Mouse (Mus musculus) midbrain, embryonic 15.5 days (tissue): ENCODE measurements around the gene Mpo. TPM values are rescaled to one million over a fixed set of nuclear protein-coding genes. Genes with fewer than 3 reads are reported as not detected.

ENCODE experiments used
- ATAC-seq: fragments of 200-750 bp; cut with Nextera tagmentation; replicated peaks from 2 replicates; pipeline ENCODE4 v1.8.0; 2017; ENCODE audit warnings: moderate TSS enrichment
- H3K27ac ChIP-seq: fragments of 300-500 bp; sonication (generic); 2 replicates; pipeline ENCODE4 v1.5.1; 2015; ENCODE audit warnings: mild to moderate bottlenecking, inconsistent platforms
- H3K27me3 ChIP-seq: fragments of 300-500 bp; sonication (generic); replicated peaks from 2 replicates; pipeline ENCODE4 v1.6.1; 2015; ENCODE audit warnings: inconsistent platforms
- H3K36me3 ChIP-seq: fragments of 300-500 bp; sonication (generic); replicated peaks from 2 replicates; pipeline ENCODE4 v1.6.1; 2015; ENCODE audit warnings: inconsistent platforms
- H3K4me1 ChIP-seq: fragments of 300-500 bp; sonication (generic); 2 replicates; pipeline ENCODE4 v1.6.1; 2015; ENCODE audit warnings: inconsistent platforms
- H3K4me2 ChIP-seq: fragments of 300-500 bp; sonication (generic); 2 replicates; pipeline ENCODE4 v1.6.1; 2015; ENCODE audit warnings: inconsistent platforms, mild to moderate bottlenecking, moderate library complexity
- H3K4me3 ChIP-seq: fragments of 300-500 bp; sonication (generic); 2 replicates; pipeline ENCODE4 v1.5.1; 2015; ENCODE audit warnings: mild to moderate bottlenecking, inconsistent platforms
- H3K9ac ChIP-seq: fragments of 300-500 bp; sonication (generic); 2 replicates; pipeline ENCODE4 v1.6.1; 2015; ENCODE audit warnings: mild to moderate bottlenecking, inconsistent platforms
- H3K9me3 ChIP-seq: fragments of 300-500 bp; sonication (generic); 2 replicates; pipeline ENCODE4 v1.6.1; 2016; ENCODE audit warnings: inconsistent platforms
- WGBS: fragments of 180-500 bp; shearing (Covaris S2); methylation state at CpG from one replicate; pipeline ENCODE4 v1.1.7; 2015; ENCODE audit warnings: mixed read lengths; 5-methylcytosine and 5-hydroxymethylcytosine counted together
- polyA plus RNA-seq: library from polyadenylated mRNA; unstranded; fragments of >200 nt; fragmentation: Nextera tagmentation; extraction: Ambion mirVana; gene quantifications from 2 replicates; pipeline ENCODE4 v1.2.1, GENCODE M21; 2015

The Mpo gene
- polyA plus RNA-seq: 0.12 and 1.2 TPM in 2 replicates

DNA sequence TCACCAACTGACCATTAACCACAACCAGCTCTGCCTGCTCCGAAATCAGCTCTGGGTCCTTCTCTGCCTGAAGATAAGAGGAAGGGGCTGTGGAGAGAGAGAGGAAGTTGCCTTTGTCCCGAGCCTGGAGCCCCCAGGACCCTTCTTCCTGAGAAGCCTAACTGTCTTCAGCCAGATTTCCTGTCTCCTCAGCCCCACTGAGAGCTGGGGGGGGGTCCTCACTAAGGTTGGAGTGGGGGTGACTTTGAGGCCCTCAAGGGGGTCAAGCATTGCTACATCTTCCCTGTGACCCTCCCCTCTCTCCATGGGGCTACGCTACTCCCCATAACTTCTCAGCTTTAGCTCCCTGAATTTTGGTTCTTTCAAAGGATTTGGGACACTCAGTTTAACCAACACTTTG, at the start of gene Mpo:
Gene Mpo (plus strand): TSS at position 122 of the 400 bp plus-strand sequence.
- Histone ChIP-seq H3K9ac (no peak within 1 kb of the TSS), H3K9me3 (no peaks in the 10 kb centered on the region), H3K36me3 (no peaks in the 10 kb centered on the region), H3K4me3 (no peak within 1 kb of the TSS), H3K27ac (no peak within 1 kb of the TSS), H3K27me3 (no peaks in the 10 kb centered on the region), H3K4me1 (no peaks in the 10 kb centered on the region), H3K4me2 (no peak within 1 kb of the TSS)
- WGBS: 75% methylated on average over 3 of the region's 3 CpGs
- ATAC-seq: no peak

DNA sequence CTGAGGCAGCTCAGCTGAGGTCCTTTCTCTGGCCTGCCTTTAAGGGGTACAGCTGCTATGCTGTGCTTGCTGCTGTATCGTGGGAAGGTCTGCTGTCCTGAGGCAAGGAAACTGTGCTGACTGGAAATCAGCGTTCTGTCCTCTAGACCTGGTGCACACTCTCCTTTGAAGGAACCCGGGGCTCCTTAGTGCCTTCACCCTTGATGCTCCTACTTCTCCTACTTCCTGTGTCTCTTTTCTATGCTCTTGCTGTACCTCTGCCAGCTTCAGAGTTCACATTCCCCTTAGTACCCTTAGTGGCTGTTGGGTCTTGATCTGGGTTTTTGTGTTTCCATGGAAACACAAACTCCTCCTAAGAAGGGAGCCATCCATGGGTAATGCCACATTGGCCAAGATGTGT, 49.7 kb upstream of the Mpo start:
- 88% methylated on average over 3 of the region's 3 CpGs for WGBS
- Histone ChIP-seq H3K36me3 (peaks cover 33% of the 10 kb centered on the region), H3K27me3 (no peaks in the 10 kb centered on the region), H3K4me1 (no peaks in the 10 kb centered on the region), H3K9me3 (no peaks in the 10 kb centered on the region), H3K27ac (no peak overlapping the region), H3K4me2 (no peak overlapping the region), H3K9ac (no peak overlapping the region), H3K4me3 (no peak overlapping the region)
- ATAC-seq: no peak

DNA sequence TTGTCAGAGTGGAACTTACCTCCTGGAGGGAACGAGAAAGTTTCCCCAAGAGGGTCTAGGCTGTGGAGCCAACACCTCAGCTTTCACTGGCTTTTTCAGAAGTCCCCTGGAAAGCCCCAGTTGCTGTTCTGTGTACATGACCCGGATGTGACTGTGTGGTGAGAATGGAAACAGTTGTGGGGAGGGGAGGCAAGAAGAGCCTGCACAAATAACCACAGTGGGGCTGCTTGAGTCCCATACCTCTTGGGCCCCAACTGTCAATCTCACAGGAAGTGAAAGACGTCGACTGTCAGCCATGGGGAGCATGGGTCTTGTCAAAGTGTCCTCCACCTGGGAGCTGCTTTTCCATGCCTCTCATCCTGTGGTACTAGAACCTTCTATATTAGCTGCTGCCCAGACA, 48.4 kb upstream of the Mpo start:
- Histone ChIP-seq H3K4me3 (no peak overlapping the region), H3K4me2 (no peak overlapping the region), H3K27ac (no peak overlapping the region), H3K4me1 (no peaks in the 10 kb centered on the region), H3K9me3 (no peaks in the 10 kb centered on the region), H3K27me3 (no peaks in the 10 kb centered on the region), H3K36me3 (peaks cover 28% of the 10 kb centered on the region), H3K9ac (no peak overlapping the region)
- no peak for ATAC-seq
- 88% methylated on average over 4 of the region's 4 CpGs for WGBS

DNA sequence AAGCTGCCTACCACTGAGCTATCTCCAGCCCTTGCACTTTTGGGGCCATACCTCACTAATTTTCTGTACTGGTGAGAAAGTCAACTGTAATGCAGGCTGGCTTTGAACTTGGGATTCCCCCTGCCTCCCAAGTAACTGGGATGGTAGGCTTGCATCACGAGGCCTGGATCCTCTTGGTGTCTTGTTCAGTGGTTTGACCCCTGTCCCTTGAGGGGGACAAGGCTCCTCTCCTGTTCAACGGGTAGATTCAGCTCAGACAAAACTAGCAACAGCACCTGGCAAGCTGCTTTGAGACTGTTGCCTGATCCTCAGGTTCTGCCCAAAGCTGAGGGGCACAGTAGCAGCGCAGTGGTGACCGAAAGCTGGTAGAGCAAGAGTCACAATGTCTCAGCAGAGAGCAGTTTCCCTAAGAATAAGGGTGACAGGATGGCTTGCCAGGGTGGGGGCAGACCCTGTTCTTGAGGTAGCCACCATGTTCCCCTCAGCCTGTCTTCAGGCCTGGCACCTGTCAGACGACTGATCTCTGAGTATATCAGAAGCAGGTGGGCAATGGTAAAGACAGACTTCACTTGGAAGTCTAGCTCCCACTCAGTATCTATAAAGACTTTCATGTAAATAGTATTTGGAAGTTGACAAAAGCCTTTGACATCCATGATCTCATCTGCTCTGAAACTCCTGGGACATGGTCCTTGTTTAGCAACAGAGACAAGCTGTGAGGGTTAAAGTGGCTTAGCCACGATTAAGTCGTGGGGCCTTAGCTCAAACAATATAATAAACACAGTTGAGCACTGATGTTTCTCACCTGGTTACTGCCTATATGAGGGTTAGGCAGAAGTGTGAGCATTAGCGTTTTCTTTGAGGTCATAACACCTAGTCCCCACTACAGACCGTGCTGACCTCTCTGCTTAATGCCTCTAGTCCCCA, 47.5 kb upstream of the Mpo start:
- H3K27ac ChIP-seq: no peak overlapping the region
- H3K4me1 ChIP-seq: no peaks in the 10 kb centered on the region
- H3K36me3 ChIP-seq: peaks cover 24% of the 10 kb centered on the region
- H3K9ac ChIP-seq: no peak overlapping the region
- no peak overlapping the region for H3K4me3 ChIP-seq
- no peak for ATAC-seq
- H3K27me3 ChIP-seq: no peaks in the 10 kb centered on the region
- no peak overlapping the region for H3K4me2 ChIP-seq
- 80% methylated on average over 9 of the region's 9 CpGs for WGBS
- H3K9me3 ChIP-seq: no peaks in the 10 kb centered on the region

DNA sequence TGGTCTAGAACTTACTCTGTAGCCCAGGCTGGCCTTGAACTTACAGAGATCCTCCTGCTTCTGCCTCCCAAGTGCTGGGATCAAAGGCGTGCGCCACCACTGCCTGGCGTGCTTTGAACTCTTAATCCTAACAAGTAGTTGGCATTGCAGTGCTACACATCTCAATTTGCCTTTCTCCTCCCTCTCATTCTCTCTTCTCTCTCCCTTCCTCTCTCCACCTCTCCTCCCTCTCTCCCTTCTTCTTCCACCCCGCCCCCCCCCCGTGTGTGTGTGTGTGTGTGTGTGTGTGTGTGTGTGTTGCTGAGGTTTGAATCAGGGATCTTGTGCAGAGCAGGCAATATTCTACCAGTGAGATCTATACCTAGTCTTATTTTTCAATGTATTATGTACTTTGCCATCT, 46.1 kb upstream of the Mpo start:
- Histone ChIP-seq H3K4me1 (no peaks in the 10 kb centered on the region), H3K27me3 (no peaks in the 10 kb centered on the region), H3K4me3 (no peak overlapping the region), H3K36me3 (peaks cover 20% of the 10 kb centered on the region), H3K9ac (no peak overlapping the region), H3K27ac (no peak overlapping the region), H3K9me3 (no peaks in the 10 kb centered on the region), H3K4me2 (no peak overlapping the region)
- WGBS: 97% methylated on average over 3 of the region's 5 CpGs
- no peak for ATAC-seq

DNA sequence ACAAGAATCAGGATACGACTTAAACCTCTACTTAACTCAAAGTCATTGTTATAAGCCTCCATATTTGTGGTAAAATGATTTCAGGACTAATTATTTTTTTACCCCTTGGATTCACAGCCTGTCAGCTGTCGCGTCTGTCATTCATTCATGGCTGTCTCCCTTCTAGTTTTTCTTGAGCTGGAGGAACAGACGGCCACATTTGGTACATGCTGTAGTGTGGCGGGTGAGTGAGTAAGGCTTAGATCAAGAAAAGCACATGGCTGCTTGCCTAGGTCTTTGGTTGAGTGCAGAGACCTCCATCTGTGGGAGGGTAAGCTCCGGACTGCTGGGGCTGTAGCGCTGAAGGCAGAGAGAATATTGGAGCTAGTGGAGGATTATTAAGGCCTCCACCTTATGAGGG, 45.7 kb upstream of the Mpo start:
- ATAC-seq: no peak
- no peak overlapping the region for H3K4me3 ChIP-seq
- 94% methylated on average over 7 of the region's 7 CpGs for WGBS
- no peak overlapping the region for H3K4me2 ChIP-seq
- no peak overlapping the region for H3K9ac ChIP-seq
- no peaks in the 10 kb centered on the region for H3K4me1 ChIP-seq
- no peaks in the 10 kb centered on the region for H3K9me3 ChIP-seq
- no peak overlapping the region for H3K27ac ChIP-seq
- no peaks in the 10 kb centered on the region for H3K27me3 ChIP-seq
- H3K36me3 ChIP-seq: peaks cover 17% of the 10 kb centered on the region

DNA sequence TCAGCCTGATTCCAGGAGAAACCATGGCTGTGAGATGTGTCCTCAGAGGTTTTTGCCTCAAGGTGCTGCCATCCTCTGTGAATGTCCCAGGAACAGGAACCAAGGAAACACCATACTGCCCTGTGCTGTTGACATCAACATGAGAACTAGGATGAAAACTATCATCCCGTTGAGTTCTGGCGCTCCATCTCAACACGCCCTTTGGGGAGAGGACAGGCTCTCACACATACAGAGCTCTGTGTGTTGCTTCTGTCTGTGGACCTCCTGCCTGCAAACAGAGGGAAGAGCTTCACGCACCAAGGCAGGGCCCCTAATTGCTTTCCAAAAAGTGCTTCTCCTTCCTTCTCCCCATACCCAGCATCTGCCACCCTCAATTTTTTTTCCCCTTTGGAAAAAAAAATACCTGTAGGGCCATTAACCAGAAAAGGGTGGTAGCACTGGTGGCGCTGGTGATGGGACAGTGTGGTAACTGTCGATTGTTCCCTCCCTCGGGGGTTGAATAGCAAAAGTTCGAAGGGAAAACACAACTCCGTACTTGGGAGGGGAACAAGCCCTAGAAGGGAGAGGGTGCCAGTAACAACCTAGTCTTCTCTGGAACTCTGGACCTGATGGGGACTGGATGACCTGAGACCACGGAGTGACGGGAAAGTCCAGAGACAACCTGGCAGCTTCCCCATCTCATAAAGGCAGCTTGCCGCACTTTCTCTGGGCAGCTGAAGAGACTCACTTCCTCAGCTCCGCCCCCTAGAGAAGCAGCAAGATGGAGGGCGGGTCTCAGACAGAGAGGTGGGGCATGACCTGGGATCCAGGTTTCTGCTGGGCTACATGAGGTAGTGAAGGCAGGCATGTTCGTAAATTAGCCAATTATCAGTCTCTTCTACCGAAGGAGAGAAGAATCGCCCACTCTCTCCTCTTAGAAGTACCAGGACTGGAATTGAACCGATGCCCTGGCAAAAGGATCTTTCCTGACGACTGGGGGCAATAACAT, 45.0 kb upstream of the Mpo start:
- no peak overlapping the region for H3K9ac ChIP-seq
- ATAC-seq: no peak
- H3K4me3 ChIP-seq: no peak overlapping the region
- H3K9me3 ChIP-seq: no peaks in the 10 kb centered on the region
- 44% methylated on average over 19 of the region's 19 CpGs for WGBS
- H3K4me2 ChIP-seq: no peak overlapping the region
- H3K4me1 ChIP-seq: no peaks in the 10 kb centered on the region
- peaks cover 14% of the 10 kb centered on the region for H3K36me3 ChIP-seq
- no peaks in the 10 kb centered on the region for H3K27me3 ChIP-seq
- H3K27ac ChIP-seq: no peak overlapping the region

DNA sequence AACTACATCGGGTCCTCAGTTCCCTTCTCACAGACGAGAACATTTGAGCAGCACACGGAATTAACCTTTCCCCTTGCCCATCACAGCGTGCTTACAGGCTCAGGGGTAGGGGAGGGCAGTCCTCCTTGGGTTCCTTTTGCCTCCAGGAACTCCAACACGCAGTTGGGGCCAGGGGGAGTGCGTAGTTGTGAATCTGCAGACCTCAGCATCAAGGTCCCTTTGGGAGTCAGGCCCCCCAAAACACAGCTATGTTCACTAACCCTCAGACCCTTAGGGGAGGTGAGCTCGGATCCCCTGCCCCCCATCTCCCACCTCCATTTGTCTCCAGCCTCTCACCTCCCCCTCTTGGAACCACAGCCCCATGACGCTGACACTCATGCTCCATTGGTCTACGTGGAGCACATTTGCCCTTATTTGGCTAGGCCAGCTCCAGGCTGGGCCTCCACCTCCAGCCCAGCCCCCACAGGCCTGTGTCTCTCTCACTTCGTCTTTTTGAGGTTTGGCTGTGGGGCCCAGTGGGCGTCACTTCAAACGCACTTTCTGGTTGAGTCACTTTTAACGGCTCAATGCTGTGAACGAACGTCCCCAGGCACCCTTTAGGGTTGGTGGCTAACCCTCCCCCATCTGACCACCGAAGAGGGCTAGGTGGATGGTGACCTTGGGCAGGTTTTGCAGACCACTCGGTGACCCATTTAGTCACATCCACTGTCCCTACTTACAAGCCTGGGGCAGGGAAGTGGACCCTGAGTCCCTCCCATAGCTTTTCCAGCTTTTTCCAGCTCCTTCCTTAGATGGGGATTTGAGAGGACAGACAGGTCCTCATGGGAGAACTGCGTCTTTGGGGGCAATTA, 44.0 kb upstream of the Mpo start:
- no peak overlapping the region for H3K9ac ChIP-seq
- H3K9me3 ChIP-seq: no peaks in the 10 kb centered on the region
- 62% methylated on average over 18 of the region's 18 CpGs for WGBS
- ATAC-seq: no peak
- no peaks in the 10 kb centered on the region for H3K27me3 ChIP-seq
- no peak overlapping the region for H3K4me2 ChIP-seq
- H3K27ac ChIP-seq: no peak overlapping the region
- H3K4me1 ChIP-seq: no peaks in the 10 kb centered on the region
- H3K4me3 ChIP-seq: no peak overlapping the region
- 0 out of 2 replicates have a peak, but pooled peaks cover 5% of the 10 kb centered on the region for H3K36me3 ChIP-seq

DNA sequence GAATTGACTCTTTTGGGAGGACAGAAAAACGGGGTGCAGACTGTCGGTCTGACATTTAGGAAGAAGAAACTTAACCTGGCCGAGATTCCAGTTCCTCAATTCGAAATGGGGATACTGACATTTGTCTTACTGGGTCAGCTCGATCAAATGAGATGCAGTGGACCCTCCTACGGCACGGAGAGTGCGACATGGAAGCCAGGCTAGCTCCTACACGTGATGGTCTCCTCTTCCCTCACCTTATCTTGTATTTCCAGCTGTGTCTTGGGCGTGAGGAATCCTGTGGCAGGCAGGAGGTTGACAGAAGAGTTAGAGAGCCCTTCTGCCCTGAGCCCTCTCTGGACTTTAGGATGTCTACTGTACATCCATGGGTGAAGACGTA, 43.3 kb upstream of the Mpo start:
- no peaks in the 10 kb centered on the region for H3K9me3 ChIP-seq
- no peak overlapping the region for H3K4me2 ChIP-seq
- ATAC-seq: no peak
- no peak overlapping the region for H3K9ac ChIP-seq
- H3K27me3 ChIP-seq: no peaks in the 10 kb centered on the region
- H3K4me3 ChIP-seq: no peak overlapping the region
- H3K4me1 ChIP-seq: no peaks in the 10 kb centered on the region
- no peaks in the 10 kb centered on the region for H3K36me3 ChIP-seq
- 87% methylated on average over 11 of the region's 11 CpGs for WGBS
- H3K27ac ChIP-seq: no peak overlapping the region

DNA sequence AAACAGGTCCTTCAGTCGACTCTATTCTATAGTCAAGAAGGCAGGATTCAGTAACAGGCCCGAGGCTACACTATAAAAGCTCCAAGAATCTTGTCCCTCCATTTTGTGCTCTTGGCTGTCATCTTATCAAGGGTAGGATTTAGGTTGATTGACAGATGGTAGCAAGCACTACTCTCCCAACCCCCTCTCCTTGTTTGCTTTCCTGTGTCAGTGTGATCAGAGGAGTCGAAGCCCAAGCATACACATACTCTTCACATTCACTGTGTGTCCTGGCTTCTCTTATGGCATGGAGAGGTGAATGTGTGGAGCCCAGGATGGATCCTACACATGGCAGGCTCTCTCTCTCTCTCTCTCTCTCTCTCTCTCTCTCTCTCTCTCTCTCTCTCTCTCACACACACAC, 42.9 kb upstream of the Mpo start:
- 67% methylated on average over 3 of the region's 3 CpGs for WGBS
- ATAC-seq: no peak
- Histone ChIP-seq H3K9me3 (no peaks in the 10 kb centered on the region), H3K4me2 (no peak overlapping the region), H3K36me3 (no peaks in the 10 kb centered on the region), H3K9ac (no peak overlapping the region), H3K4me3 (no peak overlapping the region), H3K4me1 (no peaks in the 10 kb centered on the region), H3K27ac (no peak overlapping the region), H3K27me3 (no peaks in the 10 kb centered on the region)

DNA sequence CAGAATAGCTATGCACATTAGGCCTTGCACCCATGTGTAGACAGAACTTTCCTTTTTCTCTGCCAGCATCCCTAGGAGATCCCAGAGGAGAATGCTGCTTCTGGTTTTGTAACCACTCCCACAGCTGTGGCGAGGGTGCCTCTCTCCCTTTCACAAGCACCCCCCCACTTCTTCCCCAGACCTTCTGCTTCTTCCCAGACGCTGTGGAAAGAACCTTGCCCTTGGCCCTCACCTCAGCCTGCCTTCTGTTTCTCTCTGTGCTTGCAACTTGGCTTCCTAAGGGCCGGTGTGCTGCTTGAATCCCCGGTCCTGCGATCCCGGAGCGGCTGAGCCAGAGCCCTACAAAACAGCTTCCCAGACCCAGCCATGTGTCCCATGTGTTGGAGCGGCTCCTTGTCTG, 42.4 kb upstream of the Mpo start:
- no peaks in the 10 kb centered on the region for H3K27me3 ChIP-seq
- no peaks in the 10 kb centered on the region for H3K4me1 ChIP-seq
- no peak overlapping the region for H3K27ac ChIP-seq
- H3K9ac ChIP-seq: no peak overlapping the region
- 79% methylated on average over 8 of the region's 8 CpGs for WGBS
- no peaks in the 10 kb centered on the region for H3K36me3 ChIP-seq
- no peak for ATAC-seq
- H3K9me3 ChIP-seq: no peaks in the 10 kb centered on the region
- no peak overlapping the region for H3K4me2 ChIP-seq
- no peak overlapping the region for H3K4me3 ChIP-seq
